24 mouse cellular contexts compared by ENCODE assay signal in genomic region chr7:49809562-49809961, GRCm38 (mm10). TPM values are rescaled to one million over a fixed set of nuclear protein-coding genes. Genes with fewer than 3 reads are reported as not detected.
A peak's percentile ranks its signal among the peaks of the same experiment; 100 is the strongest.
DNase-seq lines count a peak whose midpoint lies in the region; ATAC-seq and TF ChIP-seq lines count a peak whose summit lies in the region.
"Had no signal": no experiment of that assay in that cellular context is flagged by ENCODE, and none has a peak within 500 bp of the region (broad histone marks: within the 10 kb centered on the region; RNA-seq: fewer than 3 reads in every experiment).

No protein-coding gene starts in this region.

- ATAC-seq in embryonic facial prominence, embryonic 14.5 days (ENCODE audit: low read depth): no peak
- no peak for ATAC-seq in kidney, embryonic 14.5 days (ENCODE audit: low FRiP score, low TSS enrichment)
- peak; percentile 71 for ATAC-seq in Patski
- ATAC-seq: forebrain, embryonic 13.5 days; forebrain, embryonic 16.5 days had no signal

- H3K9ac ChIP-seq in embryonic facial prominence, embryonic 14.5 days (ENCODE audit: low read depth, low read length): no peak overlapping the region
- H3K9ac ChIP-seq in kidney, embryonic 14.5 days (ENCODE audit: low read depth, low read length): no peak overlapping the region
- H3K9ac ChIP-seq: embryonic facial prominence, embryonic 13.5 days; forebrain, embryonic 13.5 days; heart, embryonic 13.5 days; hindbrain, embryonic 12.5 days; hindbrain, embryonic 15.5 days had no signal

- WGBS in embryonic facial prominence, embryonic 14.5 days: 70% methylated on average over 3 of the region's 3 CpGs
- 70% methylated on average over 3 of the region's 3 CpGs for WGBS in embryonic facial prominence, embryonic 10.5 days
- WGBS in kidney, embryonic 14.5 days: 40% methylated on average over 3 of the region's 3 CpGs
- 93% methylated on average over 3 of the region's 3 CpGs for WGBS in cerebellum, adult 2 months

- no peaks in the 10 kb centered on the region for H3K4me1 ChIP-seq in embryonic facial prominence, embryonic 14.5 days (ENCODE audit: control insufficient read depth, insufficient read depth, low read length)
- H3K4me1 ChIP-seq in embryonic facial prominence, embryonic 10.5 days: no peaks in the 10 kb centered on the region
- H3K4me1 ChIP-seq in kidney, embryonic 14.5 days (ENCODE audit: control insufficient read depth, insufficient read depth, low read length): peaks cover 5% of the 10 kb centered on the region; the same call in 1 of the 2 replicates
- H3K4me1 ChIP-seq in cerebellum, adult 2 months (ENCODE audit: control insufficient read depth, insufficient read depth, low read length): no peaks in the 10 kb centered on the region
- H3K4me1 ChIP-seq: forebrain, embryonic 13.5 days; hindbrain, embryonic 15.5 days had no signal

- DNase-seq in embryonic facial prominence, embryonic 14.5 days (ENCODE audit: low spot score): peak; percentile 6
- DNase-seq in embryonic facial prominence, embryonic 10.5 days (ENCODE audit: low spot score): no peak
- no peak for DNase-seq in kidney, postnatal 14 days
- no peak for DNase-seq in Patski (ENCODE audit: low read depth, low spot score)
- DNase-seq in retina, postnatal 1 day: peak; percentile 28
- no peak for DNase-seq in right cerebral cortex, adult 18-20 months
- no peak for DNase-seq in cerebellum, adult 2 months
- DNase-seq: adrenal gland, postnatal 10 days; adrenal gland, postnatal 36 days; cerebellum, adult 18-20 months; cerebellum, adult 9-11 months; cerebellum, postnatal 25 days; gastrocnemius, postnatal 10 days; gastrocnemius, postnatal 36 days; heart, postnatal 14 days had no signal

- in situ Hi-C loops in Patski (cut with MboI; ENCODE audit: low pct_unique_long_range_greater_than_20kb): no loop called here

- no peak for TF ChIP-seq POLR2A in cerebellum, adult 2 months (IDR thresholded peaks at IDR 0.05; ENCODE audit: borderline replicate concordance, insufficient read depth, low read length)

- H3K27ac ChIP-seq in embryonic facial prominence, embryonic 14.5 days (replicated peaks; ENCODE audit: low read depth, low read length): no peak overlapping the region
- H3K27ac ChIP-seq in embryonic facial prominence, embryonic 10.5 days (replicated peaks): no peak overlapping the region
- H3K27ac ChIP-seq in kidney, embryonic 14.5 days (ENCODE audit: low read depth, low read length): peak overlapping the region; percentile 13; the same call in 1 of the 2 replicates
- H3K27ac ChIP-seq in cerebellum, adult 2 months (ENCODE audit: insufficient read depth, low read length): no peak overlapping the region
- H3K27ac ChIP-seq: embryonic facial prominence, embryonic 13.5 days; forebrain, embryonic 10.5 days; forebrain, embryonic 13.5 days; heart, embryonic 13.5 days; hindbrain, embryonic 12.5 days; hindbrain, embryonic 15.5 days had no signal

- CTCF ChIA-PET in Patski (lab: Charles Lee): interaction anchor here (1.1 to 2.9 kb wide), 4 partner anchors 11 to 118 kb away, joined by 3 to 9 read pairs (median 6); no protein-coding TSS in a partner anchor

- peaks cover 29% of the 10 kb centered on the region for H3K36me3 ChIP-seq in embryonic facial prominence, embryonic 14.5 days (ENCODE audit: control insufficient read depth, insufficient read depth, low read length)
- peaks cover 38% of the 10 kb centered on the region for H3K36me3 ChIP-seq in embryonic facial prominence, embryonic 10.5 days (replicated peaks)
- H3K36me3 ChIP-seq in kidney, embryonic 14.5 days (ENCODE audit: control insufficient read depth, insufficient read depth, low read length): peaks cover 29% of the 10 kb centered on the region
- H3K36me3 ChIP-seq: hindbrain, embryonic 15.5 days had no signal

- no peaks in the 10 kb centered on the region for H3K9me3 ChIP-seq in embryonic facial prominence, embryonic 14.5 days (ENCODE audit: control insufficient read depth, low read length)
- no peaks in the 10 kb centered on the region for H3K9me3 ChIP-seq in embryonic facial prominence, embryonic 10.5 days
- no peaks in the 10 kb centered on the region for H3K9me3 ChIP-seq in kidney, embryonic 14.5 days (ENCODE audit: control insufficient read depth, low read length)
- H3K9me3 ChIP-seq: embryonic facial prominence, embryonic 13.5 days; forebrain, embryonic 10.5 days; forebrain, embryonic 13.5 days; G1E; heart, embryonic 13.5 days; hindbrain, embryonic 12.5 days; hindbrain, embryonic 15.5 days had no signal

- no peak overlapping the region for H3K4me2 ChIP-seq in embryonic facial prominence, embryonic 14.5 days (ENCODE audit: low read depth, low read length)
- H3K4me2 ChIP-seq in kidney, embryonic 14.5 days (replicated peaks; ENCODE audit: low read depth, low read length): no peak overlapping the region
- H3K4me2 ChIP-seq: embryonic facial prominence, embryonic 13.5 days; forebrain, embryonic 13.5 days; heart, embryonic 13.5 days; hindbrain, embryonic 12.5 days; hindbrain, embryonic 15.5 days had no signal

- H3K4me3 ChIP-seq in embryonic facial prominence, embryonic 14.5 days (ENCODE audit: low read depth, low read length): no peak overlapping the region
- H3K4me3 ChIP-seq in embryonic facial prominence, embryonic 10.5 days: no peak overlapping the region
- no peak overlapping the region for H3K4me3 ChIP-seq in kidney, embryonic 14.5 days (ENCODE audit: low read length)
- H3K4me3 ChIP-seq in cerebellum, adult 2 months (replicated peaks; ENCODE audit: insufficient read depth, low read depth, low read length): no peak overlapping the region
- H3K4me3 ChIP-seq: embryonic facial prominence, embryonic 13.5 days; forebrain, embryonic 10.5 days; forebrain, embryonic 13.5 days; heart, embryonic 13.5 days; hindbrain, embryonic 12.5 days; hindbrain, embryonic 15.5 days had no signal

- no peak for TF ChIP-seq CTCF in Patski (IDR thresholded peaks at IDR 0.05)
- TF ChIP-seq CTCF in cerebellum, adult 2 months (IDR thresholded peaks at IDR 0.05; ENCODE audit: borderline replicate concordance, insufficient read depth, low read depth, low read length): no peak

- H3K27me3 ChIP-seq in embryonic facial prominence, embryonic 14.5 days (replicated peaks; ENCODE audit: control insufficient read depth, insufficient read depth, low read length): no peaks in the 10 kb centered on the region
- no peaks in the 10 kb centered on the region for H3K27me3 ChIP-seq in embryonic facial prominence, embryonic 10.5 days (replicated peaks; ENCODE audit: low read depth, poor library complexity, severe bottlenecking)
- H3K27me3 ChIP-seq in kidney, embryonic 14.5 days (ENCODE audit: control insufficient read depth, insufficient read depth, low read length): no peaks in the 10 kb centered on the region
- no peaks in the 10 kb centered on the region for H3K27me3 ChIP-seq in Patski
- no peaks in the 10 kb centered on the region for H3K27me3 ChIP-seq in cerebellum, adult 2 months (ENCODE audit: control insufficient read depth, insufficient read depth, low read length)
- H3K27me3 ChIP-seq: embryonic facial prominence, embryonic 13.5 days; forebrain, embryonic 13.5 days; heart, embryonic 13.5 days; hindbrain, embryonic 12.5 days; hindbrain, embryonic 15.5 days had no signal

- POLR2A ChIA-PET in Patski (lab: Charles Lee): interaction anchor here (0.7 kb wide), 1 partner anchor 730 kb away, joined by 3 read pairs; no protein-coding TSS in a partner anchor

RNA-seq across cellular contexts. Expression of gene Prmt3, which starts 31.4 kb away (rescaled TPM):
- 53.0 and 57.8 TPM in 2 replicates for polyA plus RNA-seq in embryonic facial prominence, embryonic 14.5 days (2014; fragmentation: Nextera tagmentation; extraction: Ambion mirVana)
- 58.5 and 68.6 TPM in 2 replicates for polyA plus RNA-seq in embryonic facial prominence, embryonic 10.5 days (2016; fragmentation: Nextera tagmentation; extraction: Ambion mirVana)
- polyA plus RNA-seq in kidney, embryonic 14.5 days (2014; fragmentation: Nextera tagmentation; extraction: Ambion mirVana): 65.0 and 82.8 TPM in 2 replicates
- polyA plus RNA-seq in Patski (2021): 43.0 TPM
- 28.1 and 31.1 TPM in 2 replicates for polyA plus RNA-seq in cerebellum, adult 2 months (2012; rRNA removed)

RNA-seq across cellular contexts. Expression of gene Htatip2, which starts 50.6 kb away (rescaled TPM):
- polyA plus RNA-seq in embryonic facial prominence, embryonic 14.5 days (2014; fragmentation: Nextera tagmentation; extraction: Ambion mirVana): 10.5 TPM in 2 replicates
- 4.8 and 5.6 TPM in 2 replicates for polyA plus RNA-seq in embryonic facial prominence, embryonic 10.5 days (2016; fragmentation: Nextera tagmentation; extraction: Ambion mirVana)
- polyA plus RNA-seq in kidney, embryonic 14.5 days (2014; fragmentation: Nextera tagmentation; extraction: Ambion mirVana): 6.5 and 6.8 TPM in 2 replicates
- not detected for polyA plus RNA-seq in Patski (2021)
- 5.9 and 6.6 TPM in 2 replicates for polyA plus RNA-seq in cerebellum, adult 2 months (2012; rRNA removed)

Comparison
In these comparisons a context has a peak if more than half of its experiments do, and no peak if none do; other contexts are left out.
1. DNase-seq: peak in embryonic facial prominence, embryonic 14.5 days (single experiment) and retina, postnatal 1 day (single experiment); none in embryonic facial prominence, embryonic 10.5 days (single experiment), kidney, postnatal 14 days (single experiment), Patski (single experiment), right cerebral cortex, adult 18-20 months (single experiment) and cerebellum, adult 2 months (0 of 2).